Mouse (Mus musculus): ENCODE measurements at regions not wholly inside any gene's neighbourhood (a gene's known extent, or its start where the extent isn't known, plus 50 kb on each side); places are given as distances from the start of the nearest gene placed in this dataset.
A peak's percentile ranks its signal among the peaks of the same experiment; 100 is the strongest.

DNA sequence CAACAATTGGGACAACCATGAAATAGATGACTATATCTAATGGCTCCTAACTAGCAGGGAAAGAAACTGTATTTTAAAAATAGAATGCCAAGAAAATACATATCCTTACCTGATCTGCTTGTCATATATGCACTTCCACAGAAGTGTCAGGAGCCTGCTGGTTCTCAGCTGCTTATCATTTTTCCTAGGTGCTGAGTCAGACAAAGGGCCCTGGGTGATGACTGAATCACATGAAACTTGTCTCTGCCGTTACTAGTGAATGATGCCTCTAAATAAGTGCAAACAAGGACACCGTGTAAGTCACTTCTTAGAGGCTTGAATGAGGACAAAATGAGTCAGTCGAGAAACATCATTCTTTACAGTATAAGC lies 263.5 kb upstream of the Ptger4 start:
- DNase-seq (ENCODE audit: low read depth, low spot score), result no peak

DNA sequence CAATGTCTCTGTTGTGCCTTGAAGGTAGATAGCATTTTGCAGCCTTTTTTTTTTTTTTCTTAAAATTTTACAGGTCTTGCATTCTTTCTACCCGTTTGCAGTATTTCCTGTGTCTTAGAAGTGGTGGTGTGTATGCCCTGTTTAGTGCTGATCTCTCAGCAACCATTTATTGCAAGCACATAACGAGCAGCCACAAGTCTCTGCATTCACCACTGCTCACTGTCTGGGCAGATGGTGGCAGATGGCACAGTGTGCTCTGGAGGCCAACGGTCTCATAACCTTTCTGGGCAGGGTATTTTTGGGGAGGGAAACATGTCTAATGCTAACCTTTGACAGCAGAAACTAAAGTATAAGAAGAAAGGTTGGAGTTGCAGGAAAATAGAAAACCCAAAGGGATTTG lies 266.1 kb upstream of the Ptger4 start:
- DNase-seq (ENCODE audit: low read depth, low spot score), result no peak

DNA sequence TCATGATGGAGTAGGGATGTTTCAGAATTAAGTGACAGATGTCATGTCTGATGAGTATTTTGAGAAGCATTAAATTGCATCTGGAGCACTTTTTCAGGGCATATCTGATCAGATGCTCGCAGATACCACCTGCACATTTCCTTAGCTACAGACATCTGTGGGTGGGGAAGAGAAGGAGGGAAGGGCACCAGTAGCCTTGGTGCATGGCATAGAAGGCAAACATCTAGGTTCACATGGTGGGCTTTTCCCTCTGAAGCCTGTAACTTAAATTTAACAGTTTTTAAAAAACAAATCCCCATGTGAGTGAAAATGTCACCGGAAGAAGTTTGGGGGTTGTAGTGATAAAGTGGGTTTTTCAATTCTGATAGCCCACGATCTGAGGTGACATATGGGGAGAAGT lies 267.1 kb upstream of the Ptger4 start:
- DNase-seq (ENCODE audit: low read depth, low spot score), result no peak

DNA sequence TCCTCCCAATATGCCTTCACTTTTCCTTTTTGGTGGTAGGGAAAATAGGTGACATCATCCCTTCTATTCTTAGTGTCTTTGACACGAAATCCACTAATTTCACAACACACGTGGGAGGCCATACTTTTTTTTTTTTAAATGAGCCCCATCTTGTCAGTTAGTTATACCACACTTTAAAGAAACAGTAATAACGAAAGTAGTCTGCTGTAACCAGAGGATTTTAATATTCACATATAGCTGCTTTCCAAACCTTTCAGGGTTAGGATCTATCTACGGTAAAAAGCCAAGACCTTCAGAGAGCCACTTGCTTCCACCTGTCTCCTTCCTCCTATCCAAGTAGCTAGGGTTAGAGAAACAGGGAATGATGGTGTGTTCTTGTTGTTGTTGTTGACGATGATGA lies 268.6 kb upstream of the Ptger4 start:
- no peak for DNase-seq (ENCODE audit: low read depth, low spot score)

DNA sequence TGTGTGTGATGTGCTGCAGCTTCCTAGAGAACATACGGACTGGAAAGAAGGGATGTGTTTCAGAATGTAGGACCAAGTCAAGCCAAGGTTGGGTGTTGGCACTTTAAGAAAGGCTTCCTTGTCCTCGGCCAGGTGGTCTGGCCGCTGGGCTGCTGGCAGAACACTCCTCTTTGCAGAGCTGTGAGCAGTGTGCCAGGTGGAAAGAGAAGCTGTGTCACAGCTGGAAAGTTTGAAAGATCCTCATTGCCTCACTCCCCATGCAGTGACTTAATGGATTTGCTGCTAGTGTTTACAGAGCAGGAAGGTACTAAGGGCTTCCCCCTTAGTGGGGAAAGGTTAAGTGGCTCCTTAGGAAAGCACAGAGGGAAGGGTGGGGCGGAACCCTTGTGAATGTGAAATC lies 269.2 kb upstream of the Ptger4 start:
- peak; percentile 26 for DNase-seq (ENCODE audit: low read depth, low spot score)

DNA sequence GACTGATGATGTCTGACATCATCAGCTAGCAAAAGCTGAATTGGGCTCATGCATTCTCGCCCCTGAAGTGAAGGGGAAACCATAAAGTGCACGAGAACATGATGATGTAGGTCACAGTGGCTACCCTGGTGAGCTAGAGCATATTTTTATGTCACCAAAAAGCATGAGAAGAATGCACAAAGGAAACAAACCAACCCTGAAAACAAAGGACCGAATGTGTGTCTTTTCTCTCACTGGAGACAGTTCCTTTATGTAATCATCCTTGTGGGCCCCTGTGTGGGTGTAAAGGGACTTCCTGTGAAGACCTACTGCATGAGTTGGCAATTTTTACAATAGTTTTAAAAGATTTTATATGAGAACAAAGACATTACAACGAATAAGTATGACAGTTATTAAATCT lies 270.2 kb upstream of the Ptger4 start:
- no peak for DNase-seq (ENCODE audit: low read depth, low spot score)

DNA sequence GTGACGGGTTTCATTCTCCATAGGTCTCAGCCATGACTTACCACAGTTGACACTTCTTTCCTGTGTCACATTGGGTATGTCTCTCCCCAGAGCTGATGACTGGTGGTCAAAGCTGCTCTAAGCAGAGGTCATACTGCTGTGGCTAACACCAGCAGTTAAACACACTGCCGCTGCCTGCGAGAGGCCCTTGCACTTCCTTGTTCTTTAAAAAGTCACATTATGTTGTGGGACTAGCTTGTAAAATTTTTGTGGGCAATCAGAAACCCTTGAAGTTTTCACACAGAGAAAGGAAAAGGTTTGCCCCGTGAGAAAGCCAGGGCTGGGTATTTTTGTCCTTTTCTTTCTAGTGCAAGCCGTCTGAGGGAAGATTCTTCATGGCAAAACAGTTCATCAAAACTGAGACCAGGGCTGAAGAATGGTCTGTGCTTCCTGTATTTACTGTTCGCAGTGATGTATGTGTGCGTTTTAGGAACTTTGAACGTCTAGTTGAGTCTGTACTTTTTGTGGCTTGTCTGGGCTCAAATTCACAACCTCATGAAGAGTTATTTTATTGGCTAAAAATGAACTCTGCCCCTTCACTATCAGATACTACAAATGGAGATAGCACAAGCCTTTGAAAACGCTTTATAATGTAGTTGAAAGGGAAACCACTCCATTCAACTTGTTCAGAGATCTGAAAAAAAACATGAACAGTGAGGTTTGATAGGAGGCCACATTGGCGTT lies 273.4 kb upstream of the Ptger4 start:
- DNase-seq (ENCODE audit: low read depth, low spot score), result no peak

DNA sequence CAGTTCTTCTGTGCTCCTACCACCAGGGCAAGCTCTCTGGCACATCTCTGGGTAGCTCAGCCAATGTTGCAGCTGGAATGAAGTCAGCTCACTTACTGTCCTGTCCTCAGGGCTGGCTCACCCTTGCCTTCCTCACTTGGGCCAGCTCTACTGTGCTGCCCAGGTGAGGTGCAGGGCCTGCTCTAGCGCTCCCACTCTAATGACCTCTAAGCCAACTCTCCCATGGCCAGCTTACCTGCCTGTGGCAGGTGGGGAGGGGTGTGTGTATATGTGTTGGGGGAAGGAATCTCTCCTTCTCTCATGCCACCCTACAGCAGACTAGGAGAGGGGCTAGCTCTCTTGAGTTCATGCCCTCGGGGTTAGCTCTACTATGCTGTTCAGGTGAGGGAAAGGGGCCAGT lies 275.6 kb upstream of the Ptger4 start:
- DNase-seq (ENCODE audit: low read depth, low spot score), result no peak

DNA sequence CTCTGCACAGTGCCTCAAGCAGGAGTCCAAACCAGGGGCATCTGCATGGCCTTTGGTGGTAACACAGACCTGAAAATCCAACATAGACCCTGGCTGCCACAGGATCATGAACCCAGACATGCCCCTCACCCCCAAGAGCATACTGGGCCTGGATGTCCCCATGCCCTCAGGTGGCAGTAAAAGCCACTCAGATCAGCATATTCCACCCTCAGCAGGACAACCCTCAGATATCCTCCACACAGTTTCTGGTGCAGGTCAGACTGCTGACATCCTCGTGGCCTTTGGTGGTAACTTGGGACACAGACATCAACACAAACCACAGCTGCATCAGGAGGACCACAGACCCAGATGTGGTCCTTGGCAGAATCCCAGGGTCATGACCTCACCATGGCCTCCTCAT lies 276.0 kb upstream of the Ptger4 start:
- DNase-seq (ENCODE audit: low read depth, low spot score), result no peak

DNA sequence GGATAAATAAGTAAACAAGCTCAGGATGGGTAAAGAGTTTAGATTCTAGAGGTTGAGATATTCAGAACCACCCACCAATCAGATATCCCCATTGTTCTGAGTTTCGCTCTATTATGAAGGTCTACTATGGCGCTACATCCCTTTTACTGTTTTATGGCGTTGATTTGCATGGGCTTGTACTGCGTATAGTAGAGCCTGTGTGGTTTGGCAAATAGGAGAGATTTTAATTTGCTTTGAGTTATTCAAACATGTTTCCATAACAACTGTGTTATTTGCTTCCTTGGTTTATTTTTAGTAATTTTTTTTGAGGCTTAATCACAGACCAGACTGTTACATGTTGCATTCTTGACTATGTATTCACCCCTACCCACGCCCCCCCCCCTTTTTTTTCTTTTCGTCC lies 284.6 kb upstream of the Ptger4 start:
- DNase-seq (ENCODE audit: low read depth, low spot score), result no peak

DNA sequence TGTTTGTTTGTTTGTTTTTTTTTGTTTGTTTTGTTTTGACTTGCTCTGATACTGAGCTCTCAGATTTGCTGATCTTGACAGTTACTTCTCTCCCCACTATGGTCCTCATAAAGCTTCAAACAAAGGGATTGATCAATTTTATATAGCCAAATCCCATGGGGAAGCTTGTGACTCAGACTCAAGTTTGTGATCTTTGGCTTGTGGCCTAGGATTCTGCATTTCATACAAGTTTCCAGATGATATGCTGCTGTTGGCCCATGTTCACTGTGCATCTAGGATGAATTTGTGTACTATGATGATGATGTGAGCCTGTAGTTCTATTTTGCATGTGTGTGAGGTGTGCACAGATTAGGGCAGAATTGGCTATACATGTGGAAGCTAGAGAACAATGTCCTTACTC lies 289.7 kb upstream of the Ptger4 start:
- DNase-seq (ENCODE audit: low read depth, low spot score), result no peak

DNA sequence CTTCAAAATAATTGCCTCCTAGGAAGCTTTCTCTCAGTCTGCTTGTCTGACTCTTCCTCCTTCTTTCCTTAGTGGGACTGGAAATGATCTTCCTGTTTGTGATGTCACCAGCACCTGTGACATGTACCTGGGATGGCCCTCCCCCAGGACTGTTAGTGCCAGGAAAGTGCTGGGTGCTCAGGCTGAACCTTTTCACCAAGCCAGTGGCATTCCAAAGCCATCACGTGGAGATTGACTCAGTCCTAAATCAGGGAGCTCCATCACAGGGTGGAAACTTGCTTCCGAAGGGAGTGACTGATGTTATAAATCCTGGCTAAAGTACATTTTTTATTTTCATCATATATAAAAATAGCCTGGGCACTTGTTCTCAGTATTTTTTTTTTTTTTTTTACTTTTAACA lies 293.4 kb upstream of the Ptger4 start:
- no peak for DNase-seq (ENCODE audit: low read depth, low spot score)

DNA sequence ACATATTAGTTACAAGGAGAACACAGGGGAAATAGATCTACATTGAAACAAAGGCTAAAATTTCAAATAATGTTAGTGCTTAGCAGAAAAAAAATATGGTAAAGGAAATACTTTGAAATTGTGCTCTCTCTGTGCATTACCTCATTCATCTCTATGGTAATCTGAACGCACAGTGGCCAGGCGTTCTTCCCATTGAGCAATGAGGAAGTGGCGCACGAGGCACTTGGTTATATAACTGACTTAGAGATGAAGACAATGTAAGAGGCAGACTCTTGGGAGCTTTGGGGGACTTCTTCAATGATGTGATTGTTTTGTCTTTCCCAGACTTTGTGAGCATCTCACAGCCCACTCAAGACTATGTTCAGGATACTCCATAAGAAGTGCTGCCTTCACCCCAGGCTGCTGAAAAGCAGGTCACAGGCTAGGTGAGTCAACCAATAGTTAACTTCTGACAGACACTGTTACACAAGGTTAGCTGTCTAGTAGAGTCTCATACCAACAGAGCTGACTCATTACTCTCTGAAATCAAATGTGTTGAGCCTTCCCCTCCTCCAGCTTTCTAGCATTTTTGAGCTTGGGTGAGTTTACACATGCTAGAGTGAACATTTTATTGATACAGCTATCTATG lies 295.4 kb upstream of the Ptger4 start:
- DNase-seq (ENCODE audit: low read depth, low spot score), result no peak

DNA sequence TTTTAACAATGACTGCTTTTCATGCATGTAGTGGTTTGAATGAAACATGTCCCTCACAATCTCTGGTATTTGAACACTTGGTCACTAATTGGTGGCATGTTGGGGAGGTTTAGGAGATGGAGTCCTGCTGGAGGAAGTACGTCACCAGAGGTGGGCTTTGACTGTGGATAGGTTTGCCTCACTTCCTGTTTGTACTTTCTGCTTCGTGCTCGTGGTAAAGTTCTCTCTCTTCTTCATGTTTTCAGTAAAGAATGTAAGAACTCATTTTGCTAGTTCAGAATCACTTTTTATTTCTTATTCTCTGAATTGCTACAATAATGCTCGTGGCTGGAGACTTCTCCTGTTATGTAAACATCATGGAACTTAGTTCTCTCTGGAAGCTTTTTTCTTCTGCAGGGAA lies 310.5 kb upstream of the Ptger4 start:
- no peak for DNase-seq (ENCODE audit: low read depth, low spot score)

DNA sequence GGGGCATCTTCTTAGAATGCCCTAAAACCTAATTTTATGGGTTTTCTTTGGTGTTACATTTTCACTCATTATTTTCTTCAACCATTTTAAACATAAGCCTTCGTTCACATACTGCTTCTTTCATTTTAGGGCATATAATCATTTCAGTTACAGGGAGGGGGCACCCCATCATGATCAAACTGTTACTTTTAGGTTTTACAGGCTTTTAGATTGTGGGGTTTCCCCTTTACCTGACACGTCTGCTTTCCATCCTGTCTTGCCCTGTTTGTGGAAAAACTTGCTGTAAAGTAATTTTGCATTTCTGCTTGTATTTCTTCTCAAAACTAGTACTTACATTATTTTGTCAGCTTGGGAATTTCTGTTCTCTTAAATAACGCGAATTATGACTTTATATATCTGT lies 310.9 kb upstream of the Ptger4 start:
- DNase-seq (ENCODE audit: low read depth, low spot score), result no peak

DNA sequence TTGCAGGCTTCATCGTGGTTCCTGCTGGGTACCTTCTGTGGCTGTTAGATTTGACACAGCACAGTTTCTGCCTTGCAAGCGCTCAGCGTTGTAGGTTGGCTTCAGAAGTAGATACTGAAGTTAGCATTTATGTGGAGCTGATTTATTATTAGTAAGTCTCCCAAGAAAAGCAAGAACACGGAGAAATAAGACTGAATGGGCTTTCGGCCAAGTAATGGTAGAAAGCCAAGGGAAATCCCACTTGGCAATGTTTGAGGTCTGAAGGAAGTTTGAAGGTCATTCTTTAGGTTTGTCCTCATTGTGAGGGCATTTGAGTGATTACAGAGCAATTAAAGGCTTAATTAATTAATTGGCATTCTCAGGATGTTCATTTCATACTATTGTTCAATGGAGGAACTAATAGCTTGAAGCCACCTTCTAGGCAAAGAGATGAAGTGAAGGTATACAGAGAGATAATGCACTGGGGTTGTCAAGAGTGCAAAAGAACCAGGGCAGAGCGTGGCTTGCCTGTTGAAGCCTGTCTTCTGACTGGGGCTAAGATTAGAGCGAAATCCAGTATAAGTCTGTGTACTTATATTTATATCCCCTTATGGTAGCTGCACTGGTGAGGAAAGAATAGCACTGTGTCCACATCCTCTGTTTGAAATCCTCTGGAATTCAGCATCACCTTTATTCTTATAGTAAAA lies 311.5 kb upstream of the Ptger4 start:
- peak; percentile 21 for DNase-seq (ENCODE audit: low read depth, low spot score)

DNA sequence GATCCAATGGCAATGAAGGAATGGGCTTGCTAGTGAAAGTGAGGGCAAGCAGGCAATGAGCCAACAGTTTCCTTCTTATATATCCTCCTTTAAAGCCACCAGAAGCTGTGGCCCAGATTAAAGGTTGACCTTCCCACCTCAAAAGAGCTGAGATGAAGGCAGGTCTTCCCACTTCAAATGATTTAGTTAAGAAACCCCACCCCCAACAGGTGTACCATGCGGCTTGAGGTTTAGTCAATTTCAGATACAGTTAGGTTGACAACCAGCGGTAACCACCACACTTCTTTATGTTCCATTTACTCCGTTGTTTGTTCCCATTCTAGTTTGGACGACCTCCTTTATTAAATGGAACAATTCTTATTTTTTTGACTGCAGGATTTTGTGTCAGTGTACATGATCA lies 317.8 kb upstream of the Ptger4 start:
- no peak for DNase-seq (ENCODE audit: low read depth, low spot score)

DNA sequence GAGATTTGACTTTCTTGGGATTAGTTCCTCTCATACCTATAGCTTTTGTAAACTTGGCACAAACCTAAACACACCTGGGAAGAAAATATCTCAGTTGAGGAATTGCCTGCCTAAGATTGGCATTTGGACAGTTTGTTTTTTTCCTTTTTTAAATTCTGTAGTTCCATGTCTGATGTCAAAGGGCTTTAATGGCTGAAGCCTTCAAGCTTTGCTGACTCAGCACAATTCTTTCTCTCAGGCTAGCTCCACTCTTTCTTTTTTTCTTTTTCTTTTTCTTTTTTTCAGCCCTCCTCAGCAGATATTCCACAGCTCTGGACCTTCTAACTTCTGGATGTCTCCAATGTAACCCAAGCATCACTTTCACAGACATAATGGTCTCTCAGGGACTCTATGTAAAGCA lies 330.4 kb upstream of the Ptger4 start:
- no peak for DNase-seq (ENCODE audit: low read depth, low spot score)

DNA sequence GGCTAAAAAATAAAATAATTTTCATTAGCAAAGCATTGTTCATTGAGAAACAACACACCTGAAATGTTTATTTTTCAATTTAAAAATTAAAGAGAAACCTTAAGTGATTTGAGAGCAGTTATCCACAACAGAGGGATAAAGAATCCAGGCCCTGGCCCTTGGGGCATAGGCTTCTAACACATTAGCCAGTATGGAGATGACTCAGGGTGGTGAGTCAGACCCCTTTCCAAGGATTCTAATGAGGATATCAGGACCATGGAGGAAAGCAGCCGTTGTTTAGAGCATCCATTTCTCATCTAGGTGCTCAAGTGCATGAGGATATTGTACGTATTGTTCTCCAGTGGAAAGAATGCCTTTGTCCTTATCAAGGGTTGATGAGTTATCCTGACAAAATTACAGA lies 335.6 kb upstream of the Ptger4 start:
- DNase-seq (ENCODE audit: low read depth, low spot score), result no peak

DNA sequence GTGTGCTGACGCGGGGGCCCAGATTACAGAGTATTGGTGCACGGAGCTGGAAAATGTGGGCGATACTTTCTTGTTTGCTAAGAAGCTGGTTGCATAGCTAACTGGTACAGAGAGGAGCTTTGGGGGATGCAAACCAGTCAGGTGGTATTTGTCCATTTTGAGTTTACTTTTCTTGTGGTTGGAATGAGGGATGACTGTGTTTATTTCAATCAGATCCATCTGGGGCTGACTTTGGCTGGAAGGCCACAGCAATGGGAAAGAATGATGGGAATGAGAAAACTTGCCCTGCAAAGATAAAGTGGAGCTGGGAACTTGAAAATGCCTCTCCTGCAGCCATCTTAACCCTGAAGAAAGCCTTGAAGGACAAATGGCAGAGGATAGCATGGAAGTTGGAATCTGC lies 336.4 kb upstream of the Ptger4 start:
- no peak for DNase-seq (ENCODE audit: low read depth, low spot score)

DNA sequence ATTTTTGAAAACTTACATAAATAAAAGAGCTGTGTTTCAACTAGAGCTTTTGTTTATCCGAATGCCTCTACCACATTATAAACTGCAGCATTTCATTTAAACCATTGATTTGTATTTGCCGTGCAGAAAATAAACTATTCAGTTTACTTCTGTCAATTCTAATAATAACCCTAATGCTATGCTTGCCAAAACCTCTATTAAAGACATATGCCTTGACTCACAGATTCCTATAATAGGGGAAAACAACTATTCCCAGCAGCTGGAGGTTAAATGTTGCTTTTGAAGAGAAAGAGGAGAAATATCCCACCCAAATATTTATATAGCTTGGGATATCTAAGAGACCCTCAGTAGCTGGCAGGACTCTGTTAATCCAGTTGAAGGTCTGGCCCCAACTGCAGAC lies 340.4 kb upstream of the Ptger4 start:
- DNase-seq (ENCODE audit: low read depth, low spot score), result no peak

DNA sequence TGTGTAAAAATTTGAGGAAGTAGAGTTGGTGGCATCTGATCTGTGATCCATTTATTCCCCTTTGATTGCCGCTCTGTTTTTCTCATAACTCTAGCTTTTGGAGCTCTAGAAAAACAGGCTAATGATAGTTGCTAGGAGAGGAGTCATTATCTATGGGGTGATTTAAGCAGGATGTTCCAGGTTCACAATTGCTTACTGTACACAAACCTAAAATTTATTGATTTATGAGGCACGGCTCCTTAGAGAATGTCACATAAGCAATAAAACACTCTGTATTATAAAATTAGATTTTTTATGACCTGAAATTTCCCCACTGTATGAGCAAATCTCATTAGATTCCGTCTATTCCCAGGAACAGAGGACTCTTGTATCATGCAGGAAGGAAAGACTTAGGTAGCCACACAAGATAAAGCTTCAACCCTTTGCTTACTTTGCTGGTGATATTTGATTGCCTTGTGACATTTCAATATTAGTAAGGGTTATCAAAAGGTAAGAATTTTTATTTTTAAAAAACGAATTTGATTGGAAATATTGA lies 360.8 kb upstream of the Ptger4 start:
- no peak for DNase-seq (ENCODE audit: low read depth, low spot score)

DNA sequence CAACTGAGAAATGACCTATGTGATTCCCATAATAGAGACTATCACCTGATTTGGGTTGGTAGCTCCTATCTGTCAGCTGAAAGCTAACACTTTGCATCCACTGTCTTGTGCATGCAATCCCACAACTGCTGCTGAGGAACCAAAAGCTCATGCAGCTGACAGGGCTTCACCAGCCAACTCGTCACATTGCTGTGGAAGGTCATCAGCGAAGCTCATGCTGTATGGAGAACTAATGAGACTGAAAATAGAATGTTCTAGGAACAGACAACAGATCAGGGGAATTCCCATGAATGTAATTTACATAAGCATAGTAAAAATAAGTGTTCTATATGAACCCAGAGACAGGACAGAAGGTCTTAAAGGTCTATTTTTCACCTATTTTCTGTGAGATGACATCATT lies 363.5 kb upstream of the Ptger4 start:
- DNase-seq (ENCODE audit: low read depth, low spot score), result no peak

Measured in skeletal muscle tissue, adult 2 months (tissue).